In the genomic region with DNA sequence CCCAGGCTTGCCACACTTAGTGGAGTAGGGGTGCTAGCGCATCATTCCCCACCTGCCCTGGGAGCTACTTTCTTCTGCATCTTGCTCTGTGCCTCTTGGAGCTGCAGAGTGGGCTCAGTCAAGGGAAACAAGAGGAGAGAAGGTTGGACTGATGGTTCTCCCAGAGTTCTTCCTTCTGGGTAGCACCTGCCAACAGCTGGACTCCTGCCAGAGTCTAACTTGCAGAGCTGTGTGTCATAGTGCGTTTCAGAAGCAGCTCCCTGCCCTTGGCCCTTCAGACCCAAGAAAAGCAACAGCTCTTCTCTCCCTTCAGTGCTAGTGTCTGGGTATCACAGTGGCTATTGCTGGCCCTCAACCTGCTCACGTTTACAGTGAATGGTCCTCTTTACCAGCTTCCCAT, we compare ENCODE assay signal across 28 mouse cellular contexts. TPM values are rescaled to one million over a fixed set of nuclear protein-coding genes. Genes with fewer than 3 reads are reported as not detected.
A peak's percentile ranks its signal among the peaks of the same experiment; 100 is the strongest.
DNase-seq lines count a peak whose midpoint lies in the region; ATAC-seq and TF ChIP-seq lines count a peak whose summit lies in the region.
"Had no signal": no experiment of that assay in that cellular context is flagged by ENCODE, and none has a peak within 500 bp of the region (broad histone marks: within the 10 kb centered on the region; RNA-seq: fewer than 3 reads in every experiment).

No protein-coding gene starts in this region.

- no peak overlapping the region for H3K27ac ChIP-seq in kidney, embryonic 15.5 days
- no peak overlapping the region for H3K27ac ChIP-seq in gastrocnemius, adult 2 months
- H3K27ac ChIP-seq: embryonic facial prominence, embryonic 12.5 days; embryonic facial prominence, embryonic 15.5 days; heart, embryonic 15.5 days; hindbrain, embryonic 10.5 days; hindbrain, embryonic 13.5 days had no signal

- no peak overlapping the region for H3K4me3 ChIP-seq in kidney, embryonic 15.5 days (replicated peaks)
- no peak overlapping the region for H3K4me3 ChIP-seq in gastrocnemius, adult 2 months
- H3K4me3 ChIP-seq: embryonic facial prominence, embryonic 12.5 days; embryonic facial prominence, embryonic 15.5 days; heart, embryonic 12.5 days; heart, embryonic 15.5 days; hindbrain, embryonic 10.5 days; hindbrain, embryonic 13.5 days had no signal

- no peak overlapping the region for H3K9ac ChIP-seq in kidney, embryonic 15.5 days
- H3K9ac ChIP-seq: embryonic facial prominence, embryonic 12.5 days; embryonic facial prominence, embryonic 15.5 days; forebrain, postnatal 0 days; heart, embryonic 12.5 days; heart, embryonic 15.5 days; hindbrain, embryonic 13.5 days had no signal

- DNase-seq in adrenal gland, adult 2 months, result peak; percentile 7
- DNase-seq in adrenal gland, postnatal 4 days (ENCODE audit: low spot score in 2 of 2), result no peak
- DNase-seq in cerebellum, postnatal 14 days, result peak; percentile 46 to 59
- DNase-seq in cerebellum, adult 18-20 months, result no peak
- DNase-seq in kidney, adult 9 months, result peak; percentile 6
- peak; percentile 2 for DNase-seq in NIH3T3 (ENCODE audit: low read depth)
- DNase-seq in gastrocnemius, adult 2 months, result no peak
- DNase-seq: adrenal gland, postnatal 14 days; cerebellum, adult 2 months; forebrain, postnatal 0 days; gastrocnemius, postnatal 25 days; heart, adult 18-20 months; heart, postnatal 10 days; heart, postnatal 36 days had no signal

- H3K9me3 ChIP-seq in kidney, embryonic 15.5 days (replicated peaks), result no peaks in the 10 kb centered on the region
- H3K9me3 ChIP-seq: embryonic facial prominence, embryonic 12.5 days; embryonic facial prominence, embryonic 15.5 days; heart, embryonic 12.5 days; heart, embryonic 15.5 days; hindbrain, embryonic 10.5 days; hindbrain, embryonic 13.5 days had no signal

- H3K4me2 ChIP-seq in kidney, embryonic 15.5 days, result no peak overlapping the region
- H3K4me2 ChIP-seq: embryonic facial prominence, embryonic 12.5 days; embryonic facial prominence, embryonic 15.5 days; heart, embryonic 12.5 days; heart, embryonic 15.5 days; hindbrain, embryonic 13.5 days had no signal

- no peaks in the 10 kb centered on the region for H3K4me1 ChIP-seq in kidney, embryonic 15.5 days
- H3K4me1 ChIP-seq: embryonic facial prominence, embryonic 12.5 days; embryonic facial prominence, embryonic 15.5 days; heart, embryonic 12.5 days; heart, embryonic 15.5 days; hindbrain, embryonic 10.5 days; hindbrain, embryonic 13.5 days had no signal

- 80% methylated on average over 3 of the region's 3 CpGs for WGBS in kidney, embryonic 15.5 days

- TF ChIP-seq CTCF in gastrocnemius, adult 2 months (IDR thresholded peaks at IDR 0.05), result no peak

- H3K36me3 ChIP-seq in kidney, embryonic 15.5 days, result no peaks in the 10 kb centered on the region
- H3K36me3 ChIP-seq: embryonic facial prominence, embryonic 12.5 days; embryonic facial prominence, embryonic 15.5 days; heart, embryonic 12.5 days; heart, embryonic 15.5 days; hindbrain, embryonic 10.5 days had no signal

- intact Hi-C loops in gastrocnemius, adult 2 months (cut with DNase I), result no loop called here

- ATAC-seq in kidney, embryonic 15.5 days (replicated peaks; ENCODE audit: low FRiP score), result no peak
- ATAC-seq: forebrain, embryonic 14.5 days; forebrain, postnatal 0 days; hindbrain, embryonic 16.5 days; intestine, postnatal 0 days; Patski had no signal

- H3K27me3 ChIP-seq in kidney, embryonic 15.5 days, result no peaks in the 10 kb centered on the region
- H3K27me3 ChIP-seq: embryonic facial prominence, embryonic 12.5 days; embryonic facial prominence, embryonic 15.5 days; heart, embryonic 12.5 days; heart, embryonic 15.5 days; hindbrain, embryonic 13.5 days had no signal

RNA-seq across cellular contexts. Expression of a gene that starts 30.5 kb away (rescaled TPM):
- total RNA-seq in adrenal gland, adult 2 months (2021), result under 1 TPM; 0.06 to 0.17 TPM
- polyA plus RNA-seq in adrenal gland, adult 2 months (2012; rRNA removed), result not detected in 2 replicates
- total RNA-seq in adrenal gland, postnatal 4 days (2021), result under 1 TPM; 0.42 to 0.65 TPM
- 0.08 TPM in 2 replicates for polyA plus RNA-seq in kidney, embryonic 15.5 days (2015; fragmentation: Nextera tagmentation; extraction: Ambion mirVana)
- total RNA-seq in gastrocnemius, adult 2 months (2021), result under 1 TPM in 1 of 2 experiments, not detected in 1; 0.08 TPM
- total RNA-seq: common myeloid progenitor, adult 5-6 weeks; gastrocnemius, adult 8-10 months; gastrocnemius, postnatal 25 days; heart, adult 18-20 months had no signal
- polyA plus RNA-seq: forebrain, embryonic 11.5 days; Patski had no signal

Comparison
In these comparisons a context has a peak if more than half of its experiments do, and no peak if none do; other contexts are left out.
1. DNase-seq: peak in adrenal gland, adult 2 months (single experiment), cerebellum, postnatal 14 days (2 of 2), kidney, adult 9 months (single experiment) and NIH3T3 (single experiment); none in adrenal gland, postnatal 4 days (0 of 2), cerebellum, adult 18-20 months (0 of 2) and gastrocnemius, adult 2 months (single experiment).